Mouse (Mus musculus) heart, embryonic 13.5 days (tissue): Measurements from ENCODE around the gene Gm10271. TPM values are rescaled to one million over a fixed set of nuclear protein-coding genes. Genes with fewer than 3 reads are reported as not detected.

Source experiments
- ATAC-seq: fragments of 200-750 bp; cut with Nextera tagmentation; 2 replicates; pipeline ENCODE4 v1.8.0; 2017; ENCODE audit warnings: moderate TSS enrichment; ENCODE audit not compliant: insufficient number of reproducible peaks, low FRiP score, low TSS enrichment; ENCODE audit errors: extremely low read depth
- H3K27ac ChIP-seq: fragments of 300-500 bp; sonication (generic); replicated peaks from 2 replicates; pipeline ENCODE4 v1.5.1; 2015; ENCODE audit warnings: moderate library complexity, mild to moderate bottlenecking, inconsistent platforms
- H3K27me3 ChIP-seq: fragments of 300-500 bp; sonication (generic); replicated peaks from 2 replicates; pipeline ENCODE4 v1.6.1; 2015; ENCODE audit warnings: mild to moderate bottlenecking, inconsistent platforms
- H3K36me3 ChIP-seq: fragments of 300-500 bp; sonication (generic); 2 replicates; pipeline ENCODE4 v1.6.1; 2015; ENCODE audit warnings: mild to moderate bottlenecking, inconsistent platforms
- H3K4me1 ChIP-seq: fragments of 300-500 bp; sonication (generic); 2 replicates; pipeline ENCODE4 v1.6.1; 2015; ENCODE audit warnings: inconsistent platforms
- H3K4me2 ChIP-seq: fragments of 300-500 bp; sonication (generic); 2 replicates; pipeline ENCODE4 v1.6.1; 2015; ENCODE audit warnings: inconsistent platforms, mild to moderate bottlenecking, moderate library complexity
- H3K4me3 ChIP-seq: fragments of 300-500 bp; sonication (generic); 2 replicates; pipeline ENCODE4 v1.5.1; 2015; ENCODE audit warnings: moderate library complexity, mild to moderate bottlenecking, inconsistent platforms
- H3K9ac ChIP-seq: fragments of 300-500 bp; sonication (generic); 2 replicates; pipeline ENCODE4 v1.6.1; 2015; ENCODE audit warnings: inconsistent platforms, mild to moderate bottlenecking, moderate library complexity
- H3K9me3 ChIP-seq: fragments of 300-500 bp; sonication (generic); 2 replicates; pipeline ENCODE4 v1.6.1; 2016; ENCODE audit warnings: inconsistent platforms
- WGBS: fragments of 180-500 bp; shearing (Covaris S2); methylation state at CpG from one replicate; pipeline ENCODE4 v1.1.7; 2015; ENCODE audit warnings: mixed read lengths; 5-methylcytosine and 5-hydroxymethylcytosine counted together
- polyA plus RNA-seq: library from polyadenylated mRNA; unstranded; fragments of >200 nt; fragmentation: Nextera tagmentation; extraction: Ambion mirVana; gene quantifications from 2 replicates; pipeline ENCODE4 v1.2.1, GENCODE M21; 2015

Gene Gm10271
- polyA plus RNA-seq, 1 experiment from 2014 or later = not detected

DNA sequence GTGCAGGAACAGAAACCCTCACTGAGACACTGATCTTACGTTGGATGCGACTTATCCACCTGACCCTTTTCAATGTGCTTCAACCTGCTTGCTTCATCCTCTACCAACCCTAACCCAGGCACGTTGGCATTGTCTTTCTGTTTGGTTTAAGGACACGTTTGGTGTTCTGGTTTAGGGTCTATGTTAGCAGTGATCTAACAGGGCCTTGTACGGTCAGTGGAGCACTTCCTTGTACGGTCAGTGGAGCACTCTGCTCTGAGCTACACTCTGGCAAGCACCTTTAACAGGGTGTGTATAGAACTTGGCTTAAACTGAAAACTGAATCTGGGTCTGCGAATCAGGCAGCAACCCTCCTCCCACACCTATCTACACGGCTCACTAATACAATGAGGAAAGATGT is 57.1 kb downstream of the Gm10271 start:
- H3K4me3 ChIP-seq = no peak overlapping the region
- no peak overlapping the region for H3K4me2 ChIP-seq
- H3K36me3 ChIP-seq = peaks cover 85% of the 10 kb centered on the region
- 89% methylated on average over 8 of the region's 8 CpGs for WGBS
- peak overlapping the region; percentile 54; the same call in 1 of the 2 replicates for H3K27ac ChIP-seq
- H3K27me3 ChIP-seq = no peaks in the 10 kb centered on the region
- no peaks in the 10 kb centered on the region for H3K4me1 ChIP-seq
- no peaks in the 10 kb centered on the region for H3K9me3 ChIP-seq
- no peak overlapping the region for H3K9ac ChIP-seq
- no peak for ATAC-seq

DNA sequence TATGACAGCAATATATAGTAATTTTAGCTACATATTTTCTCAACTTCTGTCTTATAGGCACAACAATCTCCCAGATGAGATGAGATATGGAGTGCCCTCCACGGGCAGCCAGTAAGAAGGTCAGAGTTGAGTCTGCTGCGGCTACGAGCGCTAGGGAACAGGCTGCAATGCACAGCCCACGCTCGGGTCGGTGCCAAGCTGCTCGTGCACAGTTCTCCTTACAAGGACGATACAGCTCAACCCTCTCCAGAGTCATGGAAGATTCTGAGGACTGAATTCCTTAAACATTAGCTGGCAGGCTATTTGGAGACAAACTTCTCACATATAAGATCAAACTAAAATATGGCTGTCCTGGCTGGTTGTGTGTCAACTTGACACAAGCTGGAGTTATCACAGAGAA is 57.8 kb downstream of the Gm10271 start:
- H3K9ac ChIP-seq = no peak overlapping the region
- H3K4me3 ChIP-seq = no peak overlapping the region
- peaks cover 92% of the 10 kb centered on the region for H3K36me3 ChIP-seq
- 57% methylated on average over 9 of the region's 9 CpGs for WGBS
- no peaks in the 10 kb centered on the region for H3K27me3 ChIP-seq
- H3K4me2 ChIP-seq = no peak overlapping the region
- no peaks in the 10 kb centered on the region for H3K4me1 ChIP-seq
- H3K27ac ChIP-seq = peak overlapping the region; percentile 54
- no peak for ATAC-seq
- H3K9me3 ChIP-seq = no peaks in the 10 kb centered on the region

DNA sequence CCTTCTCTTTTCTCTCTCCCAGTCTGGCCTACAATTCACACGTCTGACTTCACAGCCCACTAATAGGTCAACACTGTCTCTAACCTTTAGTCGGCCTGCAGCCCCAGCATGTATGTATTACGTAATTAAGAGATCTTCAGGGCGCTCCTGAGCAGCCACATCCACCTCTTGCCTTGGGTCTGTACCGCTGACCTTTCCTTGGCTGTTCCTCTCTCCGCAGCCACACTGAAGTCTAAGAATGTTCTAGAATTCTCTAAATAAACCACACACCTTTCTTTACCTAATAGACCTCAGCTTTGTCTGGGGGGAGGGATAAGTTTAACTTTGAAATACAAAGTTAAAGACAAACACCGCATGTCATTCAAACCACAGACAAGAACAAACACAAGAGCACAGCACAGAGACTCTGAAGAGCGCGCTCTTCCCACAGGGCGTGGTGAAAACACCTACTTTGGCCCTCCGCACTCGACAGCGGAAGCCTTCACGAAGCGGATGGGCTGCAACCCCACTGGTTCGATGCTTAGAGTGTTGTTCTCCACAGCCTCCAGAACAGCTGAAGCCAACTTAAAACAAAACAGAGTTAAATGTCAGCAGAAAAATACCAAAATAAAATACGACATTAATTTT is 58.6 kb downstream of the Gm10271 start:
- Histone ChIP-seq H3K27ac (no peak overlapping the region), H3K4me2 (no peak overlapping the region), H3K4me3 (no peak overlapping the region), H3K36me3 (peaks cover 94% of the 10 kb centered on the region), H3K27me3 (no peaks in the 10 kb centered on the region), H3K9ac (no peak overlapping the region), H3K4me1 (peaks cover 6% of the 10 kb centered on the region), H3K9me3 (no peaks in the 10 kb centered on the region)
- ATAC-seq = no peak
- WGBS = 91% methylated on average over 17 of the region's 17 CpGs

GRCm38 (mm10) chr10:116912850-116913249 is 59.6 kb downstream of the Gm10271 start:
- ATAC-seq = no peak
- 85% methylated on average over 9 of the region's 9 CpGs for WGBS
- Histone ChIP-seq H3K9me3 (no peaks in the 10 kb centered on the region), H3K9ac (no peak overlapping the region), H3K4me3 (no peak overlapping the region), H3K4me2 (no peak overlapping the region), H3K36me3 (peaks cover 94% of the 10 kb centered on the region), H3K27ac (no peak overlapping the region), H3K27me3 (no peaks in the 10 kb centered on the region), H3K4me1 (peaks cover 8% of the 10 kb centered on the region)

GRCm38 (mm10) chr10:116908901-116909642 is 63.3 kb downstream of the Gm10271 start:
- Histone ChIP-seq H3K27ac (peak overlapping the region; percentile 50; the same call in 1 of the 2 replicates), H3K27me3 (no peaks in the 10 kb centered on the region), H3K9me3 (no peaks in the 10 kb centered on the region), H3K4me2 (no peak overlapping the region; the same call in 1 of the 2 replicates), H3K36me3 (peaks cover 95% of the 10 kb centered on the region), H3K9ac (0 out of 2 replicates have a peak overlapping the region, but pooled peaks have one; percentile 3), H3K4me1 (peaks cover 8% of the 10 kb centered on the region), H3K4me3 (no peak overlapping the region)
- no peak for ATAC-seq
- WGBS = 35% methylated on average over 15 of the region's 15 CpGs

Other genes starting within 250 kb of the Gm10271 start
- 0.20 and 0.37 TPM in 2 replicates for gene Myrfl, start 75.7 kb downstream of the Gm10271 start, polyA plus RNA-seq
- gene Rab3ip, start 21.8 kb downstream of the Gm10271 start, polyA plus RNA-seq = 54.1 and 62.4 TPM in 2 replicates
- gene Best3, start 13.7 kb upstream of the Gm10271 start, polyA plus RNA-seq = 0.19 and 0.47 TPM in 2 replicates
- gene Lrrc10, start 72.7 kb upstream of the Gm10271 start, polyA plus RNA-seq = 56.8 and 65.1 TPM in 2 replicates
- 171 and 188 TPM in 2 replicates for gene Cct2, start 91.2 kb upstream of the Gm10271 start, polyA plus RNA-seq
- 14.7 and 16.2 TPM in 2 replicates for gene Frs2, start 175.9 kb upstream of the Gm10271 start, polyA plus RNA-seq